In the genomic region with DNA sequence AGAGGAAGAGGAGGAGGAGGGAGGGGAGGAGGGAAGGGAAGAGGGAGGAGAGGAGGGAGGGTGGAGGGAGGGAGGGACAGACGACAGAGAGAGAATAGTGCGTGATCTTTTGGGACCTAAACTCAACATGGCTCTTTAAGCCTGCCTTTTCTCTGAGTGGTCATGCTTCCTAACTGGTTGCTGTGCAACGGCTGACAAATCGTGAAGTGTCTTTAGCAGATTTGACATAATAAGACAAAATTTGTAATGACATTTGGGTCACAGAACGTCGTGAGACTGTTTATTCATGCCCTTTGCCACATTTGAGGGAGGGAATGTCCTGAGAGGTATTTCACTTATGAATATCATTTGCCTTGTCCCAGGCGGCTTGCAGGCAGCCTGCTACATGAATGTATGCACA, we compare ENCODE assay signal across 25 mouse cellular contexts.
"Had no signal": no experiment of that assay in that cellular context is flagged by ENCODE, and none has a peak within 500 bp of the region (broad histone marks: within the 10 kb centered on the region; RNA-seq: fewer than 3 reads in every experiment).

No protein-coding gene starts in this region.

- H3K27me3 ChIP-seq: heart, embryonic 12.5 days; intestine, embryonic 15.5 days; kidney, embryonic 15.5 days; limb, embryonic 12.5 days had no signal

- H3K27ac ChIP-seq: gastrocnemius, adult 2 months; heart, embryonic 10.5 days; hindbrain, embryonic 10.5 days; hindbrain, embryonic 12.5 days; hindbrain, embryonic 14.5 days; intestine, embryonic 15.5 days; kidney, embryonic 15.5 days; kidney, postnatal 0 days; left cerebral cortex, adult 2 months; limb, embryonic 10.5 days; limb, embryonic 12.5 days had no signal

- DNase-seq: gastrocnemius, adult 2 months; gastrocnemius, postnatal 10 days; gastrocnemius, postnatal 25 days; heart, adult 18-20 months; heart, postnatal 10 days; heart, postnatal 4 days; kidney, adult 11 months; kidney, adult 2 months; kidney, adult 9 months; kidney, postnatal 14 days; kidney, postnatal 36 days; layer of hippocampus, adult 9-11 months; liver had no signal

- H3K9me3 ChIP-seq: heart, embryonic 10.5 days; heart, embryonic 12.5 days; hindbrain, embryonic 12.5 days; intestine, embryonic 15.5 days; kidney, embryonic 15.5 days; limb, embryonic 10.5 days; limb, embryonic 12.5 days had no signal

- H3K9ac ChIP-seq: heart, embryonic 12.5 days; hindbrain, embryonic 12.5 days; hindbrain, embryonic 14.5 days; intestine, embryonic 15.5 days; kidney, embryonic 15.5 days; limb, embryonic 12.5 days had no signal

- H3K36me3 ChIP-seq: heart, embryonic 10.5 days; heart, embryonic 12.5 days; hindbrain, embryonic 10.5 days; hindbrain, embryonic 12.5 days; intestine, embryonic 15.5 days; kidney, embryonic 15.5 days; limb, embryonic 10.5 days; limb, embryonic 12.5 days had no signal

- H3K4me2 ChIP-seq: heart, embryonic 12.5 days; hindbrain, embryonic 12.5 days; hindbrain, embryonic 14.5 days; intestine, embryonic 15.5 days; kidney, embryonic 15.5 days; limb, embryonic 12.5 days had no signal

- H3K4me3 ChIP-seq: gastrocnemius, adult 2 months; heart, embryonic 10.5 days; heart, embryonic 12.5 days; hindbrain, embryonic 10.5 days; hindbrain, embryonic 12.5 days; intestine, embryonic 15.5 days; kidney, embryonic 15.5 days; left cerebral cortex, adult 2 months; limb, embryonic 10.5 days; limb, embryonic 12.5 days had no signal

- ATAC-seq: inflammation-experienced regulatory T-cells, adult 6 months; intestine, embryonic 15.5 days had no signal
